Mouse (Mus musculus) brain, embryonic 14.5 days (tissue): Measurements from ENCODE around the gene Fam222a.

Experiments used
- CTCF ChIP-seq: fragments of 200-500 bp; IDR thresholded peaks from 2 replicates; pipeline ENCODE4 v1.5.1; 2012; ENCODE audit warnings: inconsistent platforms, mild to moderate bottlenecking, moderate library complexity, borderline replicate concordance; ENCODE audit not compliant: insufficient read depth, insufficient read length; ENCODE audit errors: extremely low read depth
- POLR2A ChIP-seq: fragments of 200-500 bp; IDR thresholded peaks from 2 replicates; pipeline ENCODE4 v1.6.1; 2012; ENCODE audit warnings: mild to moderate bottlenecking, inconsistent platforms, borderline replicate concordance; ENCODE audit not compliant: poor library complexity, insufficient read depth, insufficient read length, severe bottlenecking; ENCODE audit errors: extremely low read depth

- TF ChIP-seq POLR2A (no peak), CTCF (peak; percentile 75)
Observed at GRCm38 (mm10) chr5:114567565-114568197, at the start of gene Fam222a.
